Mouse (Mus musculus) lung, embryonic 16.5 days (tissue): Measurements from ENCODE around the gene Plce1. TPM values are rescaled to one million over a fixed set of nuclear protein-coding genes. Genes with fewer than 3 reads are reported as not detected.

Source experiments
- ATAC-seq: fragments of 200-750 bp; cut with Nextera tagmentation; 2 replicates; pipeline ENCODE4 v1.8.0; 2017; ENCODE audit warnings: low read depth, mild to moderate bottlenecking, moderate library complexity
- H3K27ac ChIP-seq: fragments of 300-500 bp; sonication (generic); 2 replicates; pipeline ENCODE4 v1.5.1; 2014; ENCODE audit warnings: mild to moderate bottlenecking, control low read depth, low read length
- H3K27me3 ChIP-seq: fragments of 300-500 bp; sonication (generic); 2 replicates; pipeline ENCODE4 v1.6.1; 2014; ENCODE audit warnings: low read depth, low read length, mixed read lengths; ENCODE audit not compliant: control insufficient read depth, insufficient read depth
- H3K36me3 ChIP-seq: fragments of 300-500 bp; sonication (generic); 2 replicates; pipeline ENCODE4 v1.6.1; 2014; ENCODE audit warnings: low read length; ENCODE audit not compliant: control insufficient read depth, insufficient read depth
- H3K4me1 ChIP-seq: fragments of 300-500 bp; sonication (generic); replicated peaks from 2 replicates; pipeline ENCODE4 v1.6.1; 2014; ENCODE audit warnings: low read length, mixed read lengths; ENCODE audit not compliant: control insufficient read depth, insufficient read depth
- H3K4me2 ChIP-seq: fragments of 300-500 bp; sonication (generic); 2 replicates; pipeline ENCODE4 v1.6.1; 2014; ENCODE audit warnings: low read depth, low read length, control low read depth
- H3K4me3 ChIP-seq: fragments of 300-500 bp; sonication (generic); 2 replicates; pipeline ENCODE4 v1.5.1; 2014; ENCODE audit warnings: mild to moderate bottlenecking, low read length, control low read depth
- H3K9ac ChIP-seq: fragments of 300-500 bp; sonication (generic); 2 replicates; pipeline ENCODE4 v1.6.1; 2014; ENCODE audit warnings: low read length, control low read depth
- H3K9me3 ChIP-seq: fragments of 300-500 bp; sonication (generic); 2 replicates; pipeline ENCODE4 v1.6.1; 2016; ENCODE audit warnings: low read length; ENCODE audit not compliant: control insufficient read depth
- WGBS: fragments of 180-500 bp; shearing (Covaris S2); extraction: QIAGEN DNeasy Blood & Tissue Kit; methylation state at CpG from one replicate; pipeline ENCODE4 v1.1.7; 2014; 5-methylcytosine and 5-hydroxymethylcytosine counted together
- polyA plus RNA-seq: library from polyadenylated mRNA; unstranded; fragments of >200 nt; fragmentation: Nextera tagmentation; extraction: Ambion mirVana; gene quantifications from 2 replicates; pipeline ENCODE4 v1.2.1, GENCODE M21; 2015

Plce1 gene
- polyA plus RNA-seq, 1 experiment from 2014 or later, result 4.1 TPM

- H3K9me3 ChIP-seq, result no peaks in the 10 kb centered on the region
- no peak overlapping the region for H3K4me2 ChIP-seq
- WGBS, result 58% methylated on average over 2 of the region's 2 CpGs
- H3K36me3 ChIP-seq, result no peaks in the 10 kb centered on the region
- no peak overlapping the region for H3K4me3 ChIP-seq
- no peaks in the 10 kb centered on the region for H3K27me3 ChIP-seq
- no peak overlapping the region for H3K9ac ChIP-seq
- no peak overlapping the region for H3K27ac ChIP-seq
- no peaks in the 10 kb centered on the region for H3K4me1 ChIP-seq
- ATAC-seq, result no peak
Observed at GRCm38 (mm10) chr19:38766306-38766705, 285.4 kb downstream of the Plce1 start.

DNA sequence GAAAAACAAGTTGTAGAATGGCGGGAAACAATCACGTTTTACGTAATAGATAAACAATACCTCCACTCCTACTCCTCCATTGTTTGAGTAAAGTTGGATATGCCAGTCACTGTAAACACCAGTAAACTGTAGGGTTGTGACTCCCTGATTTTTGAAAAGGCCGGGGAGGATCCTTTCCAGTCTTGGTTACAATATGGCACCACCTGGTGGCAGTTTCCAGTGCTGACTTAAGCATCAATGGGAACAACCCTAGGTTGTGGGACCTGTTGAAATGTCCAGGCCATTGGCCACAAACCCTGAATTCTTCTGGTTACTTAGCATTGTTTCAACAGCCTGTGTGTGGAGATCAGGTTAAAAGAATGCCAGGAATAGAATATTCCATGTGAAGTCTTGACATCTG, 294.6 kb downstream of the Plce1 start:
- Histone ChIP-seq H3K27ac (no peak overlapping the region), H3K4me3 (no peak overlapping the region), H3K4me2 (no peak overlapping the region), H3K36me3 (no peaks in the 10 kb centered on the region), H3K9ac (no peak overlapping the region), H3K4me1 (no peaks in the 10 kb centered on the region; the same call in 1 of the 2 replicates), H3K9me3 (no peaks in the 10 kb centered on the region), H3K27me3 (no peaks in the 10 kb centered on the region)
- 0 out of 2 replicates have a peak, but pooled peaks have one; percentile 45 for ATAC-seq
- WGBS, result 43% methylated on average over 4 of the region's 4 CpGs

GRCm38 (mm10) chr19:38778805-38779204, 297.9 kb downstream of the Plce1 start:
- ATAC-seq, result no peak
- H3K4me1 ChIP-seq, result no peaks in the 10 kb centered on the region
- WGBS, result 39% methylated on average over 2 of the region's 2 CpGs
- no peaks in the 10 kb centered on the region for H3K27me3 ChIP-seq
- H3K4me2 ChIP-seq, result no peak overlapping the region
- H3K36me3 ChIP-seq, result no peaks in the 10 kb centered on the region
- no peak overlapping the region for H3K27ac ChIP-seq
- H3K9ac ChIP-seq, result no peak overlapping the region
- H3K9me3 ChIP-seq, result no peaks in the 10 kb centered on the region
- H3K4me3 ChIP-seq, result no peak overlapping the region

DNA sequence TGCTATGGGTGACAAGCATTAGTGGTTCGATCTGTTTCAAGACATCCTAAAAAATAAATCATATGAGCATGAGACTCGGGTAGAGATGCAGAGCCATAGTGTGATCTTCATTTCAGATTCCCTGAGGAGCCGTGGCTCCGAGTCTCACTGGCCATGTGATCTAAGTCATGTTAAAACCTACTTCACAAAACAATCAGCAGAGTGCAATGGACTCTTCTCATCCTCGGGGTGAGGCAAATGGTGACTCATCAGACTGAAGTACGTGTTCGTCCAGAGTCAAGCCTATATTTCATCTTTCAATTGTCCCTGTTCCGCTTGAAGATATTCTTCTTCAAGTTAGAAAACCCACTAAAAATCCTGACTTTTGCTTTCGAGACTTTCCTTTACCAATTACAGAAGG, 302.6 kb downstream of the Plce1 start:
- 77% methylated on average over 9 of the region's 9 CpGs for WGBS
- no peaks in the 10 kb centered on the region for H3K4me1 ChIP-seq
- no peak overlapping the region for H3K4me3 ChIP-seq
- no peak overlapping the region for H3K27ac ChIP-seq
- ATAC-seq, result no peak
- no peaks in the 10 kb centered on the region for H3K27me3 ChIP-seq
- no peaks in the 10 kb centered on the region for H3K9me3 ChIP-seq
- H3K36me3 ChIP-seq, result peaks cover 3% of the 10 kb centered on the region
- no peak overlapping the region for H3K4me2 ChIP-seq
- H3K9ac ChIP-seq, result no peak overlapping the region

GRCm38 (mm10) chr19:38787756-38788155, 306.8 kb downstream of the Plce1 start:
- no peak overlapping the region for H3K9ac ChIP-seq
- 87% methylated on average over 6 of the region's 6 CpGs for WGBS
- H3K27me3 ChIP-seq, result no peaks in the 10 kb centered on the region
- no peak overlapping the region for H3K27ac ChIP-seq
- no peak for ATAC-seq
- no peak overlapping the region for H3K4me2 ChIP-seq
- no peak overlapping the region for H3K4me3 ChIP-seq
- H3K4me1 ChIP-seq, result no peaks in the 10 kb centered on the region
- no peaks in the 10 kb centered on the region for H3K9me3 ChIP-seq
- H3K36me3 ChIP-seq, result peaks cover 15% of the 10 kb centered on the region

DNA sequence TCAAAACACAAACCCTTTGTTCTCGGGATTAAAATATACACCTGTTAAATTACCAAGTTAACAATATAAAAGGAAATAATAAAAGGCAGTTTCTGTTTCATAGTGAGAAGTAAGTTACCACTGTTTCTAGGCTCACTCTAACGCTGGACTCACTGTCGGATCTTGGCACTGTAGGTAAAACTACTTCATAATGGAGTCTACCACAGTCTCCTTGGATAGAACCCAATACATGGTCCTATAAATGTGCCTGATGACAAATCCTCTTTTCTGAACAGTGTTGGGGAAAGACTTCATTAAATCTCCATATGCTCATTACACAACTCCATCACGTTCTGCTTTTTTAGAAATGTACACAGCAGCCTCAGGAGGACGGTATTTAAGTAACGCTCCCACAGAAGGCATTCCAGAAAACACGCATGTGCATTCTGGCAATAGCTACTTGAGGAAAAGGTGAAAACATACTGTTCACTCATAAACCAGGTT, 312.7 kb downstream of the Plce1 start:
- peaks cover 38% of the 10 kb centered on the region for H3K36me3 ChIP-seq
- ATAC-seq, result no peak
- no peak overlapping the region for H3K4me2 ChIP-seq
- no peaks in the 10 kb centered on the region for H3K9me3 ChIP-seq
- no peak overlapping the region for H3K4me3 ChIP-seq
- H3K27ac ChIP-seq, result no peak overlapping the region
- H3K4me1 ChIP-seq, result no peaks in the 10 kb centered on the region
- no peaks in the 10 kb centered on the region for H3K27me3 ChIP-seq
- 90% methylated on average over 7 of the region's 7 CpGs for WGBS
- no peak overlapping the region for H3K9ac ChIP-seq

GRCm38 (mm10) chr19:38796546-38796945, 315.6 kb downstream of the Plce1 start:
- no peak overlapping the region for H3K4me2 ChIP-seq
- ATAC-seq, result no peak
- H3K27me3 ChIP-seq, result no peaks in the 10 kb centered on the region
- H3K4me1 ChIP-seq, result no peaks in the 10 kb centered on the region
- H3K4me3 ChIP-seq, result no peak overlapping the region
- WGBS, result 85% methylated on average over 5 of the region's 5 CpGs
- peaks cover 36% of the 10 kb centered on the region for H3K36me3 ChIP-seq
- H3K9ac ChIP-seq, result no peak overlapping the region
- no peak overlapping the region for H3K27ac ChIP-seq
- H3K9me3 ChIP-seq, result no peaks in the 10 kb centered on the region

GRCm38 (mm10) chr19:38798291-38798690, 317.4 kb downstream of the Plce1 start:
- Histone ChIP-seq H3K9ac (no peak overlapping the region), H3K36me3 (peaks cover 29% of the 10 kb centered on the region), H3K4me2 (no peak overlapping the region), H3K4me1 (no peaks in the 10 kb centered on the region), H3K4me3 (no peak overlapping the region), H3K9me3 (no peaks in the 10 kb centered on the region), H3K27me3 (no peaks in the 10 kb centered on the region), H3K27ac (no peak overlapping the region)
- no peak for ATAC-seq
- WGBS, result 84% methylated on average over 1 of the region's 1 CpGs

GRCm38 (mm10) chr19:38798801-38799200, 317.9 kb downstream of the Plce1 start:
- H3K36me3 ChIP-seq, result peaks cover 25% of the 10 kb centered on the region
- no peak overlapping the region for H3K27ac ChIP-seq
- WGBS, result 93% methylated on average over 6 of the region's 6 CpGs
- H3K4me1 ChIP-seq, result no peaks in the 10 kb centered on the region
- H3K27me3 ChIP-seq, result no peaks in the 10 kb centered on the region
- no peak for ATAC-seq
- no peak overlapping the region for H3K9ac ChIP-seq
- no peaks in the 10 kb centered on the region for H3K9me3 ChIP-seq
- no peak overlapping the region for H3K4me3 ChIP-seq
- H3K4me2 ChIP-seq, result no peak overlapping the region

DNA sequence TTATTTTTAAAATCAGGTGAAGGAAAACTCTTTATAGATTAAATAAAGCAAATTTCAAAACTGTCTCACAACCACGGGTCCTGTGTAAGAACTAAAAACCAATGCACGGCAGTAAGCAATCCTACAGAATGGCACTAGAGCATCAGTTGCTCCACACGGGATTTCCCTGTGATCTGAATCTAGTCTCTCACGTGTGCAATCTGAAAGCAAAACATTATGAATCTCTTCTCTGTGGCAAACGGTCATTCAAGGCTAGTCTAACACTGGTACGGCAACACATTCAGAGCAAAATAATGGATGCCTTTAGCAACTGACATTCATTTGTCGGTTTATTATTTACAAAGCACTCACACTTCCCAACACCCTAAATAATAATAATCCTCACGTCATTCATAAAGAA, 337.3 kb downstream of the Plce1 start:
- H3K27me3 ChIP-seq, result no peaks in the 10 kb centered on the region
- no peak overlapping the region for H3K27ac ChIP-seq
- ATAC-seq, result no peak
- H3K4me1 ChIP-seq, result peaks cover 7% of the 10 kb centered on the region
- H3K4me2 ChIP-seq, result peak overlapping the region; percentile 63
- whole genome bisulfite sequencing, result 24% methylated on average over 8 of the region's 8 CpGs
- H3K4me3 ChIP-seq, result peak overlapping the region; percentile 89
- peaks cover 13% of the 10 kb centered on the region for H3K36me3 ChIP-seq
- H3K9me3 ChIP-seq, result no peaks in the 10 kb centered on the region
- H3K9ac ChIP-seq, result peak overlapping the region; percentile 89
